Mouse (Mus musculus): ENCODE measurements around the gene Uspl1. TPM values are rescaled to one million over a fixed set of nuclear protein-coding genes. Genes with fewer than 3 reads are reported as not detected.
A peak's percentile ranks its signal among the peaks of the same experiment; 100 is the strongest.
"Not testable (repeated sequence)": the region's sequence is repeated elsewhere in the genome, so short reads cannot be mapped to it uniquely, and the experiment has no call there.

Gene Uspl1
- polyA plus RNA-seq, 2 experiments, result 8.9 to 18.6 TPM

DNA sequence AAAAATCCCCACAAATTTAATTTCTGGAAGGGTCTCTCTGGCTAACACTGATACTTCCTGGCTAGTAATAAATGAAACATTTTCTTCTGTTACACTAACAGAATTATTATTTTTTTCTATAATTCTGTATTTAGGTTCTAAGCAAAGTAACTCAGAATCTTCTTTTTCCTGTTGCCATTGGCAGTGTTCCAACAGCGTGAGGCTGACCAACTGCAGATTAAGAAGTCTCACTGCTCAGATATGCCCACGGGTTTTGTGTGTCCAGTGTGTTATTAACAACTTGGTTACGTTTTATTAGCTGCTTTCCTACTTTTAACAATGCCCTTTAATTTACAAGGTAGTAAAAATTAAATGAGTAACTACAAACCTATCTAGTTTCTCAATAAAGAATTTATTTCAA lies 46.7 kb upstream of the Uspl1 start:
- Histone ChIP-seq H3K36me3 (replicated peaks; ENCODE audit: control insufficient read depth, insufficient read depth, low read depth) (no peaks in the 10 kb centered on the region), H3K4me3 (ENCODE audit: insufficient read depth in 1 of 2, low read depth in 2 of 2, low read length in 2 of 2) (no peak overlapping the region), H3K4me1 (replicated peaks; ENCODE audit: control insufficient read depth in 2 of 2, insufficient read depth in 2 of 2, low read length in 1 of 2) (peaks cover 31 to 36% of the 10 kb centered on the region in 2 experiments), H3K27ac (peak overlapping the region; percentile 55), H3K9ac (replicated peaks) (no peak overlapping the region; the same call in 1 of the 2 replicates), H3K27me3 (ENCODE audit: control insufficient read depth, insufficient read depth, low read length) (no peaks in the 10 kb centered on the region), H3K4me2 (ENCODE audit: low read depth) (peak overlapping the region; percentile 36), H3K9me3 (ENCODE audit: control insufficient read depth, low read length) (no peaks in the 10 kb centered on the region)
- WGBS (ENCODE audit: insufficient replicate concordance), result 54% methylated on average over 3 of the region's 3 CpGs
- DNase-seq (ENCODE audit: low read depth in 3 of 3, low spot score in 3 of 3), result no peak
- no peak for ATAC-seq (ENCODE audit: insufficient read depth)
- TF ChIP-seq CTCF (IDR thresholded peaks at IDR 0.05; ENCODE audit: low read depth), result no peak
- TF ChIP-seq EP300 (IDR thresholded peaks at IDR 0.05; ENCODE audit: low read depth), result no peak

DNA sequence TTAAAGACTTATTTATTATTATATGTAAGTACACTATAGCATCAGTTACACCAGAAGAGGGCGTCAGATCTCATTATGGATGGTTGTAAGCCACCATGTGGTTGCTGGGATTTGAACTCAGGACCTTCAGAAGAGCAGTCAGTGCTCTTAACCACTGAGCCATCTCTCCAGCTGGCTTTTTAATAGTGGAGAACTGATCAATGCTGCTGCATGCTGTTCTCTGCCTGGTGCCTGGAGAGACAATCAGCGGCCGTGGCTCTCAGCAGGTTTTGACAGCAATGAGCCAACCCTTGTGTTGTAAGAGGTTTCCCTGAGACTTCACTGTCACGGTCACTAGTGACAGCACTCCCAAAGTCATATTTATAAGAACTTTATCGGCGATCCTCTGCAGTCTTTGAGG lies 46.1 kb upstream of the Uspl1 start:
- peaks cover 31 to 36% of the 10 kb centered on the region in 2 experiments for H3K4me1 ChIP-seq (replicated peaks; ENCODE audit: control insufficient read depth in 2 of 2, insufficient read depth in 2 of 2, low read length in 1 of 2)
- not testable (repeated sequence) for H3K4me3 ChIP-seq (ENCODE audit: insufficient read depth in 1 of 2, low read depth in 2 of 2, low read length in 2 of 2); H3K4me2 ChIP-seq (ENCODE audit: low read depth); H3K27ac ChIP-seq; H3K27me3 ChIP-seq (ENCODE audit: control insufficient read depth, insufficient read depth, low read length); DNase-seq (ENCODE audit: low read depth in 3 of 3, low spot score in 3 of 3); ATAC-seq (ENCODE audit: insufficient read depth); H3K9ac ChIP-seq (replicated peaks); H3K9me3 ChIP-seq (ENCODE audit: control insufficient read depth, low read length); H3K36me3 ChIP-seq (replicated peaks; ENCODE audit: control insufficient read depth, insufficient read depth, low read depth)
- WGBS (ENCODE audit: insufficient replicate concordance), result 81% methylated on average over 6 of the region's 6 CpGs

DNA sequence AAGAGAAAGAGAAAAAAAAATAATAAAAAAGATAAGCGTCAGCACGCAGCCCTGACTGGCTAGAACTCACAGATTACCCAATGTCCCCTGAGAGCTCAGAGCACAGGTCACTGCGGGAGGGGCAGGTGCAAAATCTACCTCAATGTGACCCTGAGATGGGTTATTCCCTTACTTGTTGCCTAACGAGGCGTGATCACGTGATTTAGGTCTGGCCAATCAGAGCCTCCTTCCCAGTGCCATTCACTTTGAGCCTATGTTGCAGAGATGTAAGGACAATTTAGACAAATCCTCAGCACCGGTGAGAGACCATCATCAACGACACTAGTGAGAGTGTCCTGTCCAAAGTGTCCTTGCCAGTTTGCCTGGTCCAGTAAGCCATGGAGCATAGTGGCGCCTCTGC lies 43.8 kb upstream of the Uspl1 start:
- no peaks in the 10 kb centered on the region for H3K27me3 ChIP-seq (ENCODE audit: control insufficient read depth, insufficient read depth, low read length)
- ATAC-seq (ENCODE audit: insufficient read depth) (no peak), DNase-seq (ENCODE audit: low read depth in 3 of 3, low spot score in 3 of 3) (no peak)
- peaks cover 23% of the 10 kb centered on the region in 2 experiments for H3K4me1 ChIP-seq (replicated peaks; ENCODE audit: control insufficient read depth in 2 of 2, insufficient read depth in 2 of 2, low read length in 1 of 2)
- H3K27ac ChIP-seq, result no peak overlapping the region
- no peaks in the 10 kb centered on the region for H3K9me3 ChIP-seq (ENCODE audit: control insufficient read depth, low read length)
- WGBS (ENCODE audit: insufficient replicate concordance), result 62% methylated on average over 9 of the region's 9 CpGs
- no peak overlapping the region for H3K4me3 ChIP-seq (ENCODE audit: insufficient read depth in 1 of 2, low read depth in 2 of 2, low read length in 2 of 2)
- no peak overlapping the region for H3K9ac ChIP-seq (replicated peaks)
- no peaks in the 10 kb centered on the region for H3K36me3 ChIP-seq (replicated peaks; ENCODE audit: control insufficient read depth, insufficient read depth, low read depth)
- TF ChIP-seq EP300 (IDR thresholded peaks at IDR 0.05; ENCODE audit: low read depth) (no peak), CTCF (IDR thresholded peaks at IDR 0.05; ENCODE audit: low read depth) (no peak)
- no peak overlapping the region for H3K4me2 ChIP-seq (ENCODE audit: low read depth)

DNA sequence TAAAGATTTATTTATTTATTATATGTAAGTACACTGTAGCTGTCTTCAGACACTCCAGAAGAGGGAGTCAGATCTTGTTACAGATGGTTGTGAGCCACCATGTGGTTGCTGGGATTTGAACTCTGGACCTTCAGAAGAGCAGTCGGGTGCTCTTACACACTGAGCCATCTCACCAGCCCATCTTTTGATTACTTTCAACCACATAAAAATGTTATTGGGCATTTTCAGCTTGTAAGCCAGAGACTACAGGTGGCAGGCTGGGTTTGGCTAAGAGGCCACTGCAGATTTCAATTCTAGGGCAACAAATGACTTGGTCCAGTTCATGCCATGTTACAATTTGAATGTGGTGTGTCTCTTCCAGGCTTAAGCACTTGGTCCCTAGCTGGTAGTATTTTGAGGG lies 43.0 kb upstream of the Uspl1 start:
- not testable (repeated sequence) for H3K27me3 ChIP-seq (ENCODE audit: control insufficient read depth, insufficient read depth, low read length); H3K27ac ChIP-seq; DNase-seq (ENCODE audit: low read depth in 3 of 3, low spot score in 3 of 3); H3K9me3 ChIP-seq (ENCODE audit: control insufficient read depth, low read length); H3K4me3 ChIP-seq (ENCODE audit: insufficient read depth in 1 of 2, low read depth in 2 of 2, low read length in 2 of 2); H3K9ac ChIP-seq (replicated peaks); H3K36me3 ChIP-seq (replicated peaks; ENCODE audit: control insufficient read depth, insufficient read depth, low read depth); ATAC-seq (ENCODE audit: insufficient read depth); H3K4me2 ChIP-seq (ENCODE audit: low read depth)
- peaks cover 16% of the 10 kb centered on the region in 2 experiments for H3K4me1 ChIP-seq (replicated peaks; ENCODE audit: control insufficient read depth in 2 of 2, insufficient read depth in 2 of 2, low read length in 1 of 2)
- WGBS (ENCODE audit: insufficient replicate concordance), result 84% methylated on average over 1 of the region's 1 CpGs

DNA sequence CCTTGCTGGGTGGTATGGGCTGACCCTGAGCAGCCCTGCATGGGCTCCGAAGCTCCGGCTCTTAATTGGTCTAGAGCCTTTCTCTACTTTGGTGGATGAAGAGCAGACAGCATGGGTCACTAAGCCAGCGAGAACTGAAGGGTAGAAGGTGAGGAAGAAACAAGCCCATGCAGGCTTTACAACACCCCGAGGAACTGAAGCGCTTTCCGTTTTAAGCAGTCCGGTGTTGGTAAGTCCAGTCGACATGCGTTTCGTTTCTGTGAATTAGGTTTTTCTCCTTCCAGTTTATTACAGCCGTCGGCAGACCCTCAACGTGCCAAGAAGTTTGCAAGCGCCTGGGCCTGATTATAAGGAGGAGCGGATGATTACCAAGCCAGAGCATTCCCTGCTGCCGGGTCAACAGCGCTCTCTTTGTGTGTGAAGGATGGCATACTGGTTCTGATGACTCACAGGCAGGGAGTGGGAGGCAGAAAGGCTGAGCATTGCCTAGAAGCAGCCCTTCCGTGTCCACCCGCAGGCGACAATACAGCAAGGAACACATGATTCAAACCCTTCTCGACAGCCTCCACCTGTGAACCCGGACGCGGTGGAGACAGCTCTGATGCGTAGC lies 40.3 kb upstream of the Uspl1 start:
- WGBS (ENCODE audit: insufficient replicate concordance), result 78% methylated on average over 25 of the region's 25 CpGs
- H3K27ac ChIP-seq, result no peak overlapping the region
- no peak overlapping the region for H3K4me3 ChIP-seq (ENCODE audit: insufficient read depth in 1 of 2, low read depth in 2 of 2, low read length in 2 of 2)
- H3K9ac ChIP-seq (replicated peaks), result no peak overlapping the region
- no peaks in the 10 kb centered on the region for H3K36me3 ChIP-seq (replicated peaks; ENCODE audit: control insufficient read depth, insufficient read depth, low read depth)
- ATAC-seq (ENCODE audit: insufficient read depth) (no peak), DNase-seq (ENCODE audit: low read depth in 3 of 3, low spot score in 3 of 3) (no peak)
- H3K4me2 ChIP-seq (ENCODE audit: low read depth), result no peak overlapping the region
- no peaks in the 10 kb centered on the region for H3K27me3 ChIP-seq (ENCODE audit: control insufficient read depth, insufficient read depth, low read length)
- no peaks in the 10 kb centered on the region for H3K9me3 ChIP-seq (ENCODE audit: control insufficient read depth, low read length)
- peaks cover 0 to 10% of the 10 kb centered on the region in 2 experiments; a peak in 3 of 4 replicates for H3K4me1 ChIP-seq (replicated peaks; ENCODE audit: control insufficient read depth in 2 of 2, insufficient read depth in 2 of 2, low read length in 1 of 2)
- TF ChIP-seq EP300 (IDR thresholded peaks at IDR 0.05; ENCODE audit: low read depth) (no peak), CTCF (IDR thresholded peaks at IDR 0.05; ENCODE audit: low read depth) (no peak)

Measured in liver, embryonic 14.5 days (tissue).